Mouse (Mus musculus) thymus, adult 2 months (tissue): ENCODE measurements at regions not wholly inside any gene's neighbourhood (a gene's known extent, or its start where the extent isn't known, plus 50 kb on each side); places are given as distances from the start of the nearest gene placed in this dataset.
A peak's percentile ranks its signal among the peaks of the same experiment; 100 is the strongest.

ENCODE experiments used
- DNase-seq: peaks from one replicate; pipeline ENCODE4 v3.0.0; 2021
- H3K27ac ChIP-seq: fragments of 200-500 bp; 2 replicates; pipeline ENCODE4 v1.5.1; 2012; ENCODE audit warnings: low read length, control low read depth; ENCODE audit not compliant: control insufficient read depth, insufficient read depth
- H3K27me3 ChIP-seq: fragments of 200-500 bp; 2 replicates; pipeline ENCODE4 v1.6.1; 2012; ENCODE audit warnings: mild to moderate bottlenecking, low read length, moderate library complexity, mixed read lengths; ENCODE audit not compliant: control insufficient read depth, insufficient read depth
- H3K36me3 ChIP-seq: fragments of 200-500 bp; 2 replicates; pipeline ENCODE4 v1.6.1; 2012; ENCODE audit warnings: mild to moderate bottlenecking, low read length, moderate library complexity; ENCODE audit not compliant: control insufficient read depth, insufficient read depth
- H3K4me1 ChIP-seq: fragments of 200-500 bp; replicated peaks from 2 replicates; pipeline ENCODE4 v1.6.1; 2012; ENCODE audit warnings: low read length; ENCODE audit not compliant: control insufficient read depth, insufficient read depth
- H3K4me3 ChIP-seq: fragments of 200-500 bp; 2 replicates; pipeline ENCODE4 v1.5.1; 2012; ENCODE audit warnings: mild to moderate bottlenecking, low read length, control low read depth, moderate library complexity; ENCODE audit not compliant: control insufficient read depth, insufficient read depth
- CTCF ChIP-seq: fragments of 200-500 bp; IDR thresholded peaks from 2 replicates; pipeline ENCODE4 v1.5.1; 2012; ENCODE audit warnings: mild to moderate bottlenecking, control low read depth, low read length, moderate library complexity, borderline replicate concordance; ENCODE audit not compliant: control insufficient read depth, poor library complexity, insufficient read depth; ENCODE audit errors: extremely low read depth
- POLR2A ChIP-seq: fragments of 200-500 bp; IDR thresholded peaks from 2 replicates; pipeline ENCODE4 v1.6.1; 2012; ENCODE audit warnings: mild to moderate bottlenecking, low read length, control low read depth, moderate library complexity; ENCODE audit not compliant: control insufficient read depth, poor library complexity, insufficient read depth; ENCODE audit errors: extremely low read depth
- WGBS: fragments of 180-500 bp; shearing (Covaris S2); methylation state at CpG from one replicate; pipeline ENCODE4 v1.1.7; 2018; 5-methylcytosine and 5-hydroxymethylcytosine counted together

- Histone ChIP-seq H3K4me1 (no peaks in the 10 kb centered on the region), H3K27ac (no peak overlapping the region), H3K27me3 (no peaks in the 10 kb centered on the region), H3K4me3 (no peak overlapping the region), H3K36me3 (no peaks in the 10 kb centered on the region)
- no peak for DNase-seq
- TF ChIP-seq POLR2A (no peak), CTCF (no peak)
- 65% methylated on average over 12 of the region's 12 CpGs for WGBS
These were observed 200.6 kb upstream of the Tgfbr2 start for GRCm38 (mm10) chr9:116375658-116376357.

- H3K4me3 ChIP-seq = no peak overlapping the region
- no peak for DNase-seq
- H3K27ac ChIP-seq = no peak overlapping the region
- 96% methylated on average over 4 of the region's 4 CpGs for WGBS
- no peaks in the 10 kb centered on the region for H3K4me1 ChIP-seq
- TF ChIP-seq CTCF = no peak
- no peak for TF ChIP-seq POLR2A
- no peaks in the 10 kb centered on the region for H3K36me3 ChIP-seq
- no peaks in the 10 kb centered on the region for H3K27me3 ChIP-seq
These were observed 199.2 kb upstream of the Tgfbr2 start for GRCm38 (mm10) chr9:116374343-116374742.

- H3K27ac ChIP-seq = no peak overlapping the region
- H3K27me3 ChIP-seq = no peaks in the 10 kb centered on the region
- DNase-seq = no peak
- H3K36me3 ChIP-seq = no peaks in the 10 kb centered on the region
- peaks cover 5% of the 10 kb centered on the region for H3K4me1 ChIP-seq
- H3K4me3 ChIP-seq = no peak overlapping the region
- TF ChIP-seq CTCF (no peak), POLR2A (no peak)
- 29% methylated on average over 3 of the region's 3 CpGs for WGBS
These were observed 198.2 kb upstream of the Tgfbr2 start for GRCm38 (mm10) chr9:116373396-116373795.

GRCm38 (mm10) chr9:116369059-116369718 lies 194.0 kb upstream of the Tgfbr2 start:
- no peak for DNase-seq
- H3K27ac ChIP-seq = peak overlapping the region; percentile 75
- no peak for TF ChIP-seq POLR2A
- TF ChIP-seq CTCF = no peak
- H3K27me3 ChIP-seq = no peaks in the 10 kb centered on the region
- no peak overlapping the region for H3K4me3 ChIP-seq
- no peaks in the 10 kb centered on the region for H3K36me3 ChIP-seq
- peaks cover 35% of the 10 kb centered on the region for H3K4me1 ChIP-seq

- H3K27me3 ChIP-seq = no peaks in the 10 kb centered on the region
- TF ChIP-seq POLR2A (no peak), CTCF (no peak)
- DNase-seq = no peak
- H3K36me3 ChIP-seq = no peaks in the 10 kb centered on the region
- peak overlapping the region; percentile 97 for H3K27ac ChIP-seq
- peaks cover 37% of the 10 kb centered on the region for H3K4me1 ChIP-seq
- WGBS = 96% methylated on average over 7 of the region's 7 CpGs
- no peak overlapping the region for H3K4me3 ChIP-seq
These were observed 191.6 kb upstream of the Tgfbr2 start for GRCm38 (mm10) chr9:116366713-116367112.

GRCm38 (mm10) chr9:116366193-116366592 lies 191.0 kb upstream of the Tgfbr2 start:
- no peaks in the 10 kb centered on the region for H3K27me3 ChIP-seq
- TF ChIP-seq CTCF (no peak), POLR2A (peak; percentile 39; the same call in 1 of the 2 replicates)
- 6% methylated on average over 9 of the region's 9 CpGs for WGBS
- H3K36me3 ChIP-seq = no peaks in the 10 kb centered on the region
- H3K27ac ChIP-seq = peak overlapping the region; percentile 97
- DNase-seq = peak; percentile 82
- H3K4me1 ChIP-seq = peaks cover 37% of the 10 kb centered on the region
- no peak overlapping the region for H3K4me3 ChIP-seq

- Histone ChIP-seq H3K27me3 (no peaks in the 10 kb centered on the region), H3K4me1 (peaks cover 37% of the 10 kb centered on the region), H3K36me3 (no peaks in the 10 kb centered on the region), H3K27ac (peak overlapping the region; percentile 92), H3K4me3 (no peak overlapping the region)
- DNase-seq = peak; percentile 30
- TF ChIP-seq CTCF (no peak), POLR2A (no peak)
- WGBS = 57% methylated on average over 3 of the region's 3 CpGs
These were observed 190.5 kb upstream of the Tgfbr2 start for GRCm38 (mm10) chr9:116365701-116366100.
